Mouse (Mus musculus): Measurements from ENCODE around the gene Zfp248. TPM values are rescaled to one million over a fixed set of nuclear protein-coding genes. Genes with fewer than 3 reads are reported as not detected.

Zfp248 gene
- total RNA-seq (2023), result 1.6 TPM

GRCm38 (mm10) chr6:118455042-118455631 lies at the start of gene Zfp248:
TSS of gene Zfp248 (minus strand) at chr6:118455528.

GRCm38 (mm10) chr6:118478957-118479708 lies 23.8 kb upstream of the Zfp248 start, which contains the start of gene Zfp9:
TSS of gene Zfp9 (minus strand) at chr6:118479320.

GRCm38 (mm10) chr6:118419050-118419920 lies 36.0 kb downstream of the Zfp248 start, which contains the start of gene Bms1:
TSS of gene Bms1 (minus strand) at chr6:118419474.

Other genes starting within 250 kb of the Zfp248 start
- gene Bms1, start 36.1 kb downstream of the Zfp248 start, total RNA-seq (2023), result 55.7 TPM
- not detected for gene Zfp9, start 23.8 kb upstream of the Zfp248 start, total RNA-seq (2023)
- gene Ankrd26, start 106.7 kb upstream of the Zfp248 start, total RNA-seq (2023), result 14.2 TPM

Data from CD8-positive naive resting alpha-beta T cell, adult 57 days (primary cell).